Mouse (Mus musculus) embryonic facial prominence, embryonic 14.5 days (tissue): ENCODE results near the gene Pcnt. TPM values are rescaled to one million over a fixed set of nuclear protein-coding genes. Genes with fewer than 3 reads are reported as not detected.
A peak's percentile ranks its signal among the peaks of the same experiment; 100 is the strongest.

Source experiments
- ATAC-seq: fragments of 200-750 bp; cut with Nextera tagmentation; 2 replicates; pipeline ENCODE4 v1.8.0; 2017; ENCODE audit warnings: low read depth, moderate number of reproducible peaks, moderate TSS enrichment
- DNase-seq: peaks from one replicate; pipeline ENCODE4 v3.0.0-alpha.2; 2015; ENCODE audit warnings: low spot score
- H3K27ac ChIP-seq: fragments of 300-500 bp; sonication (generic); replicated peaks from 2 replicates; pipeline ENCODE4 v1.5.1; 2014; ENCODE audit warnings: low read depth, mild to moderate bottlenecking, low read length, moderate library complexity
- H3K27me3 ChIP-seq: fragments of 300-500 bp; sonication (generic); replicated peaks from 2 replicates; pipeline ENCODE4 v1.6.1; 2014; ENCODE audit warnings: low read length; ENCODE audit not compliant: control insufficient read depth, insufficient read depth
- H3K36me3 ChIP-seq: fragments of 300-500 bp; sonication (generic); 2 replicates; pipeline ENCODE4 v1.6.1; 2014; ENCODE audit warnings: low read length, mixed read lengths; ENCODE audit not compliant: control insufficient read depth, insufficient read depth
- H3K4me1 ChIP-seq: fragments of 300-500 bp; sonication (generic); 2 replicates; pipeline ENCODE4 v1.6.1; 2014; ENCODE audit warnings: antibody characterized with exemption, low read length; ENCODE audit not compliant: control insufficient read depth, insufficient read depth
- H3K4me2 ChIP-seq: fragments of 300-500 bp; sonication (generic); 2 replicates; pipeline ENCODE4 v1.6.1; 2014; ENCODE audit warnings: low read depth, mild to moderate bottlenecking, low read length, moderate library complexity, mixed read lengths
- H3K4me3 ChIP-seq: fragments of 300-500 bp; sonication (generic); 2 replicates; pipeline ENCODE4 v1.5.1; 2014; ENCODE audit warnings: low read depth, mild to moderate bottlenecking, low read length
- H3K9ac ChIP-seq: fragments of 300-500 bp; sonication (generic); 2 replicates; pipeline ENCODE4 v1.6.1; 2014; ENCODE audit warnings: low read depth, mild to moderate bottlenecking, low read length, moderate library complexity, mixed read lengths
- H3K9me3 ChIP-seq: fragments of 300-500 bp; sonication (generic); 2 replicates; pipeline ENCODE4 v1.6.1; 2016; ENCODE audit warnings: low read length; ENCODE audit not compliant: control insufficient read depth
- WGBS: fragments of 180-500 bp; shearing (Covaris S2); extraction: QIAGEN DNeasy Blood & Tissue Kit; methylation state at CpG from one replicate; pipeline ENCODE4 v1.1.7; 2014; 5-methylcytosine and 5-hydroxymethylcytosine counted together
- polyA plus RNA-seq: library from polyadenylated mRNA; unstranded; fragments of >200 nt; fragmentation: Nextera tagmentation; extraction: Ambion mirVana; gene quantifications from 2 replicates; pipeline ENCODE4 v1.2.1, GENCODE M21; 2014

Gene Pcnt
- polyA plus RNA-seq, 1 experiment from 2014 or later = 19.1 TPM

- no peak overlapping the region for H3K27ac ChIP-seq
Measured at GRCm38 (mm10) chr10:76439107-76439890, 3.3 kb downstream of the Pcnt start.

DNA sequence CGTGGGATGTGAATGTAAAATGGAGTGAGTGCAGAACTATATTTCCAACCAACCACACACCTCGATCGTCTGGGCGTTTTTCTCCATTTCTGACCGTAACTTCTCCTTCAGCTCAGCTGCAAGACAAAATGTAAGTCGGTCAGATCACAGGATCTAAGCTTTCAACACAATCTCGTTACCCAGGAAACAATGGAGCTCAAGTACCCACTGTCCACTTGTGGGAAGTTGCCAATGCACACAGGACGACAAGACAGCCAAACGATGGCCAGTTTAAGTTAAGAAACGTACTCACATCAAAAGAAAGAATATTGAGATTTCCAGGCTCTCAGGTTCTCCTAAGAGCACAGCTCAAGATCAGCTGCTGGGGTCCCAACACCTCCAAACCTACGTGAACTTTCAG is 8.7 kb downstream of the Pcnt start:
- no peak overlapping the region for H3K9ac ChIP-seq

More at GRCm38 (mm10) chr10:76439107-76439890, 3.3 kb downstream of the Pcnt start:
- Histone ChIP-seq H3K27me3 (no peaks in the 10 kb centered on the region), H3K36me3 (peaks cover 49% of the 10 kb centered on the region), H3K9me3 (no peaks in the 10 kb centered on the region), H3K4me3 (no peak overlapping the region), H3K9ac (no peak overlapping the region), H3K4me1 (peaks cover 5% of the 10 kb centered on the region; the same call in 1 of the 2 replicates), H3K4me2 (no peak overlapping the region)
- no peak for DNase-seq
- WGBS = 93% methylated on average over 9 of the region's 9 CpGs
- ATAC-seq = no peak

DNA sequence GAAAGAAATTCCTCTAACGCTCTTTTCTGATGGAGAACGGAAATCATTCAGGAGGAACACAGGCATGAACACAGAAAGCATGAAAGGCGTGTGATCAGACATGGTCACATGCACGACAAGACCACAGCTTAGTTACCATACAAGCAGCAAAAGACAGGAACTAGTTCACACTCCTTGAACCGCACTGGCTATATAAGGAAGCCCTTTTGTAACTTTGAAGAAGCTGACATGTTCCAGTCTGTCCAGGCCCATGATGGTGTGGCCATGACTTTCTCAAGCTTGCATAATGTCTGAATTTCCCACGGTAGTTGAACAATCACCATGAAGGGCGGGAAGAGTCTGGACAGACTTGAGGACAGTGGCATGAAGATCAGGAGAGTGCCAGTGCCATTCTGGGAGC is 16.9 kb downstream of the Pcnt start:
- H3K36me3 ChIP-seq = peaks cover 98% of the 10 kb centered on the region
- no peaks in the 10 kb centered on the region for H3K4me1 ChIP-seq
- H3K4me2 ChIP-seq = no peak overlapping the region
- DNase-seq (no peak), ATAC-seq (no peak)
- H3K9me3 ChIP-seq = no peaks in the 10 kb centered on the region
- WGBS = 96% methylated on average over 7 of the region's 7 CpGs
- no peak overlapping the region for H3K27ac ChIP-seq
- H3K4me3 ChIP-seq = no peak overlapping the region
- H3K27me3 ChIP-seq = no peaks in the 10 kb centered on the region
- H3K9ac ChIP-seq = no peak overlapping the region

More for the DNA sequence above, 8.7 kb downstream of the Pcnt start:
- ATAC-seq (no peak), DNase-seq (no peak)
- no peaks in the 10 kb centered on the region for H3K27me3 ChIP-seq
- H3K9me3 ChIP-seq = no peaks in the 10 kb centered on the region
- no peak overlapping the region for H3K27ac ChIP-seq
- WGBS = 91% methylated on average over 11 of the region's 11 CpGs
- H3K4me3 ChIP-seq = no peak overlapping the region
- no peak overlapping the region for H3K4me2 ChIP-seq
- H3K36me3 ChIP-seq = peaks cover 94% of the 10 kb centered on the region
- no peaks in the 10 kb centered on the region for H3K4me1 ChIP-seq

DNA sequence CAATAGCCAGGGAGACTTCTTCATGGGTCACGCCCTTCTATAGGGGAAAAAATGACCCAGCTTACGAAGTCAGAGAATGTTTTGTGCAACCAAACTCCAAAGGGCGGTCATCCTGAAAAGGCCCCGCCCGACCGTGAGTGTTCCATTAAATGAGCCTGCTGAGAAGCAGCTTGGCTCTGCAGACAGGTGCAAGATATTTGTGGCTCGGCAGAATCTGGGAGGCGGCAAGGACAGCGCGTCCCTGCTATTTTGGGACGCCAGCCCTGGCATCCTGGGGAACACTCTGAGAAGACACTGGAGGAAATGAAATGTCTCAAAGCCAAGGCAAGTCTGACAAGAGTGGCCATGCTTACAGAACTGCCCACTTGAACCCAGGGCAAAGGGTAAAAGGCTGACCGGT is 25.8 kb downstream of the Pcnt start:
- ATAC-seq = no peak
- peak; percentile 12 for DNase-seq
- Histone ChIP-seq H3K4me1 (no peaks in the 10 kb centered on the region), H3K4me2 (no peak overlapping the region), H3K36me3 (peaks cover 89% of the 10 kb centered on the region), H3K9ac (no peak overlapping the region), H3K9me3 (no peaks in the 10 kb centered on the region), H3K4me3 (no peak overlapping the region), H3K27me3 (no peaks in the 10 kb centered on the region), H3K27ac (0 out of 2 replicates have a peak overlapping the region, but pooled peaks have one; percentile 6)
- WGBS = 90% methylated on average over 12 of the region's 12 CpGs

DNA sequence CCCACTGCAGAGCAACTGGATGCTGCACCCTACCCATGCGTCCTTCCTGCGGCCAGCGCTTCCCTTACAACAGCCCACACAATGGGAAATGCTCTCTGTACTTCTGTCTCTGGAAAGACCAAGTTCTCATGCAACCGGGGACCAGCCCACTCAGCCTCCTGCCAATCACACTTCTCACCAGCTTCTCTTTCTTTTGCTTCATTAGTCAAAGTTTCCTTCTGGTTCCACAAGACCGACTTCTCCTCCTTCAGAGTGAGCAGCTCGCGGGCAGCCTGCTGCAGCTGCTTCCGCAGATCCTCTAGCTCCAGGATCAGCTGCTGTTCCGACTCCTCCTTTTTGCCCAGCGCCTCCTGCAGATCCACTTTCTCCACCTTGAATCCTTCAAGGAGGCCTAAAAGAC is 34.1 kb downstream of the Pcnt start:
- Histone ChIP-seq H3K4me2 (no peak overlapping the region), H3K27ac (no peak overlapping the region), H3K9ac (no peak overlapping the region), H3K36me3 (peaks cover 85% of the 10 kb centered on the region), H3K4me3 (no peak overlapping the region), H3K9me3 (no peaks in the 10 kb centered on the region), H3K4me1 (no peaks in the 10 kb centered on the region), H3K27me3 (no peaks in the 10 kb centered on the region)
- WGBS = 92% methylated on average over 10 of the region's 10 CpGs
- DNase-seq (no peak), ATAC-seq (no peak)

DNA sequence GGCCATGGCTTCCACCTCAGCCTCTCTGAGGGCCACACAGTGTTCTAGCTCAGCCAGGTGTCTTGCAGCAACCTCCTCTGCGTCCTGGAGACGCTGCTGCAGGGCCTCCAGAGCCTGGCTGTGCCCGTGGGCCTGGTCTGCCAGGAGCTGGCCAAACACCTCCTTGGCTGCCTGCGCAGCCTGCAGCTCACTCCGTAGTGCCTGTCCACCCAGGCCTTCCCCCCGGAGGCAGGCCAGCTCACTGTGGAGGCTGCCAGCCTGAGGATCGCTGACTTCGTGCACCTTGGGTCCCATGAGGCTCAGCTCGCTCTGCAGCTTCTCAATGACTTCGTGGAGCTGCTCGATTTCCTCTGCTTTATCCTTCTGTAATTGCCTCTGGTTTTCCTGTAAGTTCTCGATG is 50.0 kb downstream of the Pcnt start:
- H3K4me2 ChIP-seq = no peak overlapping the region
- DNase-seq (no peak), ATAC-seq (no peak)
- H3K4me1 ChIP-seq = no peaks in the 10 kb centered on the region
- 92% methylated on average over 11 of the region's 12 CpGs for WGBS
- H3K27ac ChIP-seq = no peak overlapping the region
- H3K27me3 ChIP-seq = no peaks in the 10 kb centered on the region
- H3K9me3 ChIP-seq = no peaks in the 10 kb centered on the region
- H3K4me3 ChIP-seq = no peak overlapping the region
- H3K36me3 ChIP-seq = peaks cover 66% of the 10 kb centered on the region
- H3K9ac ChIP-seq = no peak overlapping the region

DNA sequence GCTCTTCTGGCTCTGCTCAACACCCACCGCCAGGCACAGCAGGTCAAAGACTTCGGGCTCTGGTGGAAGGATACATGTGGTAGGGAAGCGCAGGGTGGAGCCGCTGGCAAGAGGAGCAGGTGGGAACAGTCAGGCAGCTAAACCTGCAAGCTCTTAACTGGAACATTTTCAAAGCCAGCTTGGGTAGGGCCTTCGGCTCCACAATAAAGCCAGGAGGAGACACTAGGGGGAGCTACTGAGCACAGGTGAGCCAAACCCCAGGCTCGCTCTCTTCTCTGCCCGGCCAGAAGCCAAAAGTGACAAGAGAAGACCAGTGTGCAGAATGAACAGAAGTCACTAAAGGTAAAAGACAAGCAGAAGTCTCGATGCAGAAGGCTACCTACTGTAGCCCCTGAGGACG is 50.8 kb downstream of the Pcnt start:
- Histone ChIP-seq H3K9me3 (no peaks in the 10 kb centered on the region), H3K9ac (no peak overlapping the region), H3K27me3 (no peaks in the 10 kb centered on the region), H3K4me1 (no peaks in the 10 kb centered on the region), H3K27ac (no peak overlapping the region), H3K4me3 (no peak overlapping the region), H3K4me2 (no peak overlapping the region), H3K36me3 (peaks cover 67% of the 10 kb centered on the region)
- 86% methylated on average over 9 of the region's 9 CpGs for WGBS
- ATAC-seq (no peak), DNase-seq (peak; percentile 9)

DNA sequence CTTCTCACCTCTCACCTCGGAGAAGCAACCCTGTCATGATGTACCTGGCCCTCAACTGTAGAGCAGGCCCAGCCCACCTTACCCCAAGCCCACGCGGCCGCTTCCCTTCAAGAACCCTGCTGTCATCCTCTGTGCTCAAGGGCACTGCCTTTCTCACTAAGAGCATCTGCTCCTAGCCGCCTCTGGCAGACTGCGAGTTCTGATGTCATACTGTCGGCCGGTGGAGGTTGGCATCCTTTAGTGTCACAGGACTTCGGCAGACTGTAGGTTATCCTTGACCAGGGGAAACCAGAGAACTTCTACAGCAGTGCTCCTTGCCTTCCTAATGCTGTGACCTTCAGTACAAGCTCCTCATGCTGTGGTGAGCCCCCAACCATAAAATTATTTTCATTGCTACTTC is 51.4 kb downstream of the Pcnt start:
- WGBS = 98% methylated on average over 9 of the region's 9 CpGs
- ATAC-seq = no peak
- Histone ChIP-seq H3K4me2 (no peak overlapping the region), H3K27me3 (no peaks in the 10 kb centered on the region), H3K4me3 (no peak overlapping the region), H3K9ac (no peak overlapping the region), H3K9me3 (no peaks in the 10 kb centered on the region), H3K36me3 (peaks cover 68% of the 10 kb centered on the region), H3K27ac (no peak overlapping the region), H3K4me1 (no peaks in the 10 kb centered on the region)
- DNase-seq = no peak

- Histone ChIP-seq H3K4me1 (no peaks in the 10 kb centered on the region), H3K9me3 (no peaks in the 10 kb centered on the region), H3K27me3 (no peaks in the 10 kb centered on the region), H3K4me2 (no peak overlapping the region), H3K36me3 (peaks cover 65% of the 10 kb centered on the region), H3K4me3 (no peak overlapping the region), H3K27ac (no peak overlapping the region), H3K9ac (no peak overlapping the region)
- ATAC-seq (no peak), DNase-seq (no peak)
- 95% methylated on average over 18 of the region's 18 CpGs for WGBS
Measured at GRCm38 (mm10) chr10:76374981-76375380, 67.6 kb downstream of the Pcnt start.
